Mouse (Mus musculus): ENCODE measurements around the gene Nap1l1. TPM values are rescaled to one million over a fixed set of nuclear protein-coding genes. Genes with fewer than 3 reads are reported as not detected.
"Not testable (repeated sequence)": the region's sequence is repeated elsewhere in the genome, so short reads cannot be mapped to it uniquely, and the experiment has no call there.

Gene Nap1l1
- polyA plus RNA-seq, 1 experiment from 2014 or later, result 174 TPM

GRCm38 (mm10) chr10:111484079-111484478 is 11.1 kb downstream of the Nap1l1 start:
- Histone ChIP-seq H3K9ac (no peak overlapping the region), H3K36me3 (peaks cover 92% of the 10 kb centered on the region), H3K4me3 (no peak overlapping the region), H3K4me2 (no peak overlapping the region), H3K4me1 (peaks cover 55% of the 10 kb centered on the region), H3K9me3 (replicated peaks) (no peaks in the 10 kb centered on the region), H3K27ac (no peak overlapping the region), H3K27me3 (replicated peaks) (no peaks in the 10 kb centered on the region)
- 70% methylated on average over 5 of the region's 5 CpGs for WGBS (ENCODE audit: insufficient replicate concordance)
- ATAC-seq, result no peak

GRCm38 (mm10) chr10:111488793-111489192 is 15.8 kb downstream of the Nap1l1 start:
- Histone ChIP-seq H3K27me3 (replicated peaks) (no peaks in the 10 kb centered on the region), H3K4me1 (peaks cover 18% of the 10 kb centered on the region; the same call in 1 of the 2 replicates), H3K9me3 (replicated peaks) (no peaks in the 10 kb centered on the region), H3K4me3 (no peak overlapping the region), H3K4me2 (no peak overlapping the region), H3K36me3 (peaks cover 94% of the 10 kb centered on the region), H3K27ac (no peak overlapping the region), H3K9ac (no peak overlapping the region)
- ATAC-seq, result peak; percentile 40; the same call in 1 of the 2 replicates
- WGBS (ENCODE audit: insufficient replicate concordance), result 66% methylated on average over 2 of the region's 2 CpGs

- H3K9me3 ChIP-seq (replicated peaks); H3K4me1 ChIP-seq; H3K27me3 ChIP-seq (replicated peaks); H3K4me2 ChIP-seq; H3K9ac ChIP-seq; ATAC-seq; H3K27ac ChIP-seq; H3K4me3 ChIP-seq: not testable (repeated sequence)
- H3K36me3 ChIP-seq, result peaks cover 92% of the 10 kb centered on the region
- WGBS (ENCODE audit: insufficient replicate concordance), result 69% methylated on average over 4 of the region's 4 CpGs
Observed at GRCm38 (mm10) chr10:111490079-111490478, 17.1 kb downstream of the Nap1l1 start.

GRCm38 (mm10) chr10:111495888-111496287 is 22.9 kb downstream of the Nap1l1 start:
- Histone ChIP-seq H3K36me3 (peaks cover 71% of the 10 kb centered on the region), H3K9me3 (replicated peaks) (no peaks in the 10 kb centered on the region), H3K4me3 (no peak overlapping the region), H3K9ac (no peak overlapping the region), H3K4me2 (no peak overlapping the region), H3K27me3 (replicated peaks) (no peaks in the 10 kb centered on the region), H3K27ac (no peak overlapping the region), H3K4me1 (no peaks in the 10 kb centered on the region)
- ATAC-seq, result no peak
- WGBS (ENCODE audit: insufficient replicate concordance), result 85% methylated on average over 7 of the region's 7 CpGs

GRCm38 (mm10) chr10:111499892-111500291 is 26.9 kb downstream of the Nap1l1 start:
- Histone ChIP-seq H3K4me2 (no peak overlapping the region), H3K4me3 (no peak overlapping the region), H3K36me3 (peaks cover 35% of the 10 kb centered on the region), H3K27me3 (replicated peaks) (no peaks in the 10 kb centered on the region), H3K27ac (no peak overlapping the region), H3K4me1 (peaks cover 11% of the 10 kb centered on the region), H3K9ac (no peak overlapping the region), H3K9me3 (replicated peaks) (no peaks in the 10 kb centered on the region)
- 72% methylated on average over 6 of the region's 6 CpGs for WGBS (ENCODE audit: insufficient replicate concordance)
- ATAC-seq, result no peak

GRCm38 (mm10) chr10:111503071-111503470 is 30.0 kb downstream of the Nap1l1 start:
- H3K4me1 ChIP-seq, result peaks cover 41% of the 10 kb centered on the region
- no peak overlapping the region for H3K27ac ChIP-seq
- no peaks in the 10 kb centered on the region for H3K9me3 ChIP-seq (replicated peaks)
- H3K4me2 ChIP-seq, result no peak overlapping the region
- no peak overlapping the region for H3K4me3 ChIP-seq
- H3K36me3 ChIP-seq, result peaks cover 7% of the 10 kb centered on the region
- no peak overlapping the region for H3K9ac ChIP-seq
- peaks cover 17% of the 10 kb centered on the region for H3K27me3 ChIP-seq (replicated peaks)
- 3% methylated on average over 3 of the region's 3 CpGs for WGBS (ENCODE audit: insufficient replicate concordance)
- ATAC-seq, result no peak

DNA sequence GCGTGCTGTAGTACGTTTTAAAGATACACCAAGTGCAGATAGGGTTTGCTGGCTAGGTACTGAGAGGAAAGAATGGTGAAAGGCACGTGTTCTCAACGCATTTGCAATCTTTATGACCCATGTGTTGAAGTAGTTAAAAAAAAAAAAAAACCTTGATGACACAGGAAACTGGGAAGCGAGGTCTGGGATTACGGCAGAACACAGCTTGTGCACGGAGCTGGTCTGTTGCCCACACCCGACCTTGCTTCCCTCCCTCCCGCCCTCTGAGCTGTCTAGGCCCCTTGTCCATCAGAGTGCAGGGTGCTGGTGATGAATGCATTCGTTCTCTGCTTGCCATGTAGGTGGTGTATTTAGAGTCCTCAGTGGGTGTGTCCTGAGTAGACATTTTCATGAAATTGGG is 30.7 kb downstream of the Nap1l1 start:
- Histone ChIP-seq H3K4me3 (no peak overlapping the region), H3K36me3 (peaks cover under 1% of the 10 kb centered on the region; the same call in 1 of the 2 replicates), H3K9me3 (replicated peaks) (no peaks in the 10 kb centered on the region), H3K4me2 (no peak overlapping the region), H3K27me3 (replicated peaks) (peaks cover 20% of the 10 kb centered on the region), H3K4me1 (peaks cover 44% of the 10 kb centered on the region), H3K9ac (no peak overlapping the region), H3K27ac (no peak overlapping the region)
- WGBS (ENCODE audit: insufficient replicate concordance), result 27% methylated on average over 10 of the region's 10 CpGs
- no peak for ATAC-seq

DNA sequence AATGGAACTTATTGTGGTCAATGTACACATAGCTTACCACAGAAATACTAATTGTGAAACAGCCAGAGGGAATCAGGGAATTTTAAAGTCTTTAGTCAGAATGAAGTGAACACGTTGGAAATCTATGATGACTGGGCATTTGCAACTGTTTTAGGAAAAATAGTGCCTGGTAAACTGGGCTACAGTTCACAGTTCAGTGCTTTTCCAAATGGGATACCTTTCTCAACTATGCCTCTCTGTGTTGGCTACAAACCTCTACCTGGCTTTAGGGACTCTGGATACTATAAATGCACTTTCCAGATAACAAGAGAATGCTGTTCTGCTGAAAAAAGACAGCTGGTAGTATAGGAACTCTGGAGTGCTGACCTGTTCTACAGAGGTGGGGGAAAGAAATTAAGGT is 31.6 kb downstream of the Nap1l1 start:
- Histone ChIP-seq H3K9me3 (replicated peaks) (no peaks in the 10 kb centered on the region), H3K27me3 (replicated peaks) (peaks cover 28% of the 10 kb centered on the region), H3K4me1 (peaks cover 51% of the 10 kb centered on the region), H3K4me2 (no peak overlapping the region), H3K4me3 (no peak overlapping the region), H3K27ac (no peak overlapping the region), H3K36me3 (no peaks in the 10 kb centered on the region), H3K9ac (no peak overlapping the region)
- ATAC-seq, result no peak
- 55% methylated on average over 1 of the region's 1 CpGs for WGBS (ENCODE audit: insufficient replicate concordance)

- Histone ChIP-seq H3K4me2 (peak overlapping the region; percentile 99), H3K9ac (peak overlapping the region; percentile 82), H3K9me3 (replicated peaks) (no peaks in the 10 kb centered on the region), H3K4me1 (peaks cover 52% of the 10 kb centered on the region), H3K4me3 (peak overlapping the region; percentile 72), H3K36me3 (no peaks in the 10 kb centered on the region), H3K27ac (no peak overlapping the region), H3K27me3 (replicated peaks) (peaks cover 34% of the 10 kb centered on the region)
- 54% methylated on average over 7 of the region's 7 CpGs for WGBS (ENCODE audit: insufficient replicate concordance)
- no peak for ATAC-seq
Observed at GRCm38 (mm10) chr10:111505406-111505805, 32.4 kb downstream of the Nap1l1 start.

DNA sequence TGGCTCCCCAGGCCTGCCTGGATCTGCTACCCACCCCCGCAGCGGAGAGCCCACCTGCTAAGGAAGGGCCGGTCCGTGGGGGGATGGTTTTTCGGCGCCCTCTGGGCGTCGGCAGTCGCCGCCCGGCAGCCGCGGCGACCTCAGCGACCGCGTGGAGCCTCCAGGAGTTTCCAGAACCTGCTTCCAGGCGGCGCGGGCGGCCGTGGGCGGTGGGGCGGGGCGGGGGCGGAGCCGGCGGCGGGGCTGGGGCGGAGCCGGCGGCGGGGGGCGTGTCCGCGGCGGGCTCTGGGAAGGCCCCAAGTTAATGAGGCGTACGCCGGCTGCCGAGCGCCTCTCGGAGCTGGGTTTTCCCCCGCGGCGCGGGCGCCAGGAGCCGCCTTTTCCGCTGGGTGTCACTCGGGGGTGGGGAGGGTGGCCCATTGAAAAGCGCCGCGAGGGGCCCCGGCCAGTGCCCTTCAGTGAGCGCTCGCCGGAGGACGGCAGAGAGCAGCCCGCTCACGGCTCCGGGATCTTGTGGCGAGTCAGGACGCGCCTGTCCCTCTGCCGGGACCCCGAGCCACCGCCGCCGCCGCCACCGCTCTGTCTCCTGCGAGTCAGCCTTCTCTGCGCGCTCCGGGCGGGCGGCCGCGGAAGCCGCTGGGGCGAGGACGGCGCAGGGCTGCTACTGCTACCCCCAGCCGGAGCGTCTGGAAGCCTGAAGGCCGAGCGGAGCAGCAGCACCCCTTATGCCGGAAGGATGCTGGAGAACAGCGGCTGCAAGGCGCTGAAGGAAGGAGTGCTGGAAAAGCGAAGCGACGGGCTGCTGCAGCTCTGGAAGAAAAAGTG is 33.3 kb downstream of the Nap1l1 start, which contains the start of gene Phlda1:
Gene Phlda1, plus strand, starts transcription at position 186 of the 825 bp plus-strand sequence.
- Histone ChIP-seq H3K27me3 (replicated peaks) (peaks cover 34% of the 10 kb centered on the region), H3K4me1 (peaks cover 52% of the 10 kb centered on the region), H3K27ac (peak within 1 kb of the TSS; percentile 74), H3K4me3 (peak within 1 kb of the TSS; percentile 72), H3K9ac (peak within 1 kb of the TSS; percentile 82), H3K9me3 (replicated peaks) (no peaks in the 10 kb centered on the region), H3K36me3 (no peaks in the 10 kb centered on the region), H3K4me2 (peak within 1 kb of the TSS; percentile 99)
- under 1% methylated on average over 60 of the region's 94 CpGs for WGBS (ENCODE audit: insufficient replicate concordance)
- peak; percentile 90 for ATAC-seq

DNA sequence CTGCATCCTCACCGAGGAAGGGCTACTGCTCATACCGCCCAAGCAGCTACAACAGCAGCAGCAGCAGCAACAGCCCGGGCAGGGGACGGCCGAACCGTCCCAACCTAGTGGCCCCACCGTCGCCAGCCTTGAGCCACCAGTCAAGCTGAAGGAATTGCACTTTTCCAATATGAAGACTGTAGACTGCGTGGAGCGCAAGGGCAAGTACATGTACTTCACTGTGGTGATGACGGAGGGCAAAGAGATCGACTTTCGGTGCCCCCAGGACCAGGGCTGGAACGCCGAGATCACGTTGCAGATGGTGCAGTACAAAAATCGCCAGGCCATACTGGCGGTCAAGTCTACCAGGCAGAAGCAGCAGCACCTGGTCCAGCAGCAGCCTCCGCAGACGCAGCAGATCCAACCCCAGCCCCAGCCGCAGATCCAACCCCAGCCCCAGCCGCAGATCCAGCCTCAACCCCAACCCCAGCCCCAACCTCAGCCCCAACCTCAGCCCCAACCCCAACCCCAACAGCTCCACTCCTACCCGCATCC is 34.0 kb downstream of the Nap1l1 start:
- H3K4me2 ChIP-seq, result peak overlapping the region; percentile 99
- no peaks in the 10 kb centered on the region for H3K36me3 ChIP-seq
- peaks cover 52% of the 10 kb centered on the region for H3K4me1 ChIP-seq
- peak overlapping the region; percentile 82 for H3K9ac ChIP-seq
- peak; percentile 8; the same call in 1 of the 2 replicates for ATAC-seq
- H3K4me3 ChIP-seq, result peak overlapping the region; percentile 72
- WGBS (ENCODE audit: insufficient replicate concordance), result under 1% methylated on average over 23 of the region's 23 CpGs
- H3K27ac ChIP-seq, result peak overlapping the region; percentile 74
- H3K27me3 ChIP-seq (replicated peaks), result peaks cover 34% of the 10 kb centered on the region
- no peaks in the 10 kb centered on the region for H3K9me3 ChIP-seq (replicated peaks)

DNA sequence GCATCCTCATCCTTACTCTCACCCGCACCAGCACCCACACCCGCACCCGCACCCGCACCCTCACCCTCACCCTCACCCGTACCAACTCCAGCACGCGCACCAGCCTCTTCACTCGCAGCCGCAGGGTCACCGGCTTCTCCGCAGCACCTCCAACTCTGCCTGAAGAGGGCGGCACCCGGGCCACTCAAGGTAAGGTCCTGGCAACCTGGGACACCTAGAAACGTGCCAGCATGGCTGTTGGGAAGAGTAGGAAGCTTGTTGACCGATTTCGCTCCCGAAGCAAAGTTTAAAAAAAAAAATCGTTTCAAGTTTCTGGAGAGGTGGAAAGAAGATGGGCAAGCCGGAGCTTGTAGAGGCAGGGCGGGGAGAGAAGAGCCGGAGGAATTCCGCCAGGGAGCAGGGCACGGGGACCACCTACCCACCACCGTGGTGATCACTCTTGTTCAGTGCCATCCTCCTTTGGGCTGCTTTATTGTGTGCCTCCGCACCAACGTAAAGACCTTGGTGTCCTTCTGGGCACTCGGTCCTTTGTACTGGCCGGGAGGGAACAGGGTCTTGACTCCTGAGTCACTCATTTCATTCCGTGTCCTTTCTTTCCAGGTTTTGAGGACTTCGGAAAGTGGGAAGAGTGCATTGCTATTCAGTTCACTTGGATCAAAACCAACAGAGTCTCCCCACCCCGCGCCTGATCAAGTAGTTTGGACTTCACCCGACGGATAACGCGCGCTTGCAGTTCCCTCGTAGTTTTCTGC is 34.6 kb downstream of the Nap1l1 start:
- Histone ChIP-seq H3K4me2 (peak overlapping the region; percentile 99), H3K4me1 (peaks cover 52% of the 10 kb centered on the region), H3K27me3 (replicated peaks) (peaks cover 34% of the 10 kb centered on the region), H3K4me3 (peak overlapping the region; percentile 72), H3K9ac (peak overlapping the region; percentile 82), H3K36me3 (no peaks in the 10 kb centered on the region), H3K27ac (no peak overlapping the region), H3K9me3 (replicated peaks) (no peaks in the 10 kb centered on the region)
- no peak; the same call in 1 of the 2 replicates for ATAC-seq
- 3% methylated on average over 38 of the region's 38 CpGs for WGBS (ENCODE audit: insufficient replicate concordance)
